Mouse (Mus musculus): Measurements from ENCODE around the gene Mia.

The Mia gene

GRCm38 (mm10) chr7:27159882-27160281, 21.1 kb downstream of the Mia start:
- peak; percentile 82 for DNase-seq

- peak; percentile 14 for DNase-seq
Measured at GRCm38 (mm10) chr7:27159256-27159655, 21.7 kb downstream of the Mia start.

GRCm38 (mm10) chr7:27158171-27158570, 22.8 kb downstream of the Mia start:
- no peak for DNase-seq

GRCm38 (mm10) chr7:27156005-27156404, 25.0 kb downstream of the Mia start:
- DNase-seq = no peak

GRCm38 (mm10) chr7:27153205-27153764, 27.7 kb downstream of the Mia start, which contains the start of gene Cyp2t4:
Gene Cyp2t4, plus strand, starts transcription at chr7:27153714.
- peak; percentile 22 for DNase-seq

GRCm38 (mm10) chr7:27136410-27136996, 44.5 kb downstream of the Mia start:
- DNase-seq = no peak

GRCm38 (mm10) chr7:27133757-27134156, 47.2 kb downstream of the Mia start:
- DNase-seq = no peak

- no peak for DNase-seq
Measured at GRCm38 (mm10) chr7:27133156-27133555, 47.8 kb downstream of the Mia start.

GRCm38 (mm10) chr7:27132588-27132987, 48.4 kb downstream of the Mia start:
- peak; percentile 53 for DNase-seq

GRCm38 (mm10) chr7:27131387-27131786, 49.6 kb downstream of the Mia start:
- no peak for DNase-seq

- DNase-seq = no peak
Measured at GRCm38 (mm10) chr7:27130521-27131370, 50.2 kb downstream of the Mia start.

- no peak for DNase-seq
Measured at GRCm38 (mm10) chr7:27129811-27130210, 51.1 kb downstream of the Mia start.

All from cerebellum, adult 8-10 months (tissue).